Mouse (Mus musculus) intestine, embryonic 14.5 days (tissue): ENCODE measurements around the gene Ptpn14. TPM values are rescaled to one million over a fixed set of nuclear protein-coding genes. Genes with fewer than 3 reads are reported as not detected.

Experiments
- ATAC-seq: fragments of 200-750 bp; cut with Nextera tagmentation; replicated peaks from 2 replicates; pipeline ENCODE4 v1.8.0; 2017; ENCODE audit warnings: low read depth, moderate number of reproducible peaks, moderate TSS enrichment, moderate library complexity; ENCODE audit not compliant: low FRiP score, low TSS enrichment
- DNase-seq: peaks from one replicate; pipeline ENCODE4 v3.0.0-alpha.2; 2018; ENCODE audit warnings: low spot score
- H3K27ac ChIP-seq: fragments of 300-500 bp; sonication (generic); 2 replicates; pipeline ENCODE4 v1.5.1; 2014; ENCODE audit warnings: low read depth, mild to moderate bottlenecking, control low read depth
- H3K27me3 ChIP-seq: fragments of 300-500 bp; sonication (generic); replicated peaks from 2 replicates; pipeline ENCODE4 v1.6.1; 2014; ENCODE audit warnings: low read length, control low read depth; ENCODE audit not compliant: control insufficient read depth, insufficient read depth
- H3K36me3 ChIP-seq: fragments of 300-500 bp; sonication (generic); 2 replicates; pipeline ENCODE4 v1.6.1; 2014; ENCODE audit warnings: low read length, control low read depth; ENCODE audit not compliant: control insufficient read depth, insufficient read depth
- H3K4me1 ChIP-seq: fragments of 300-500 bp; sonication (generic); replicated peaks from 2 replicates; pipeline ENCODE4 v1.6.1; 2014; ENCODE audit warnings: low read length, control low read depth, mixed read lengths; ENCODE audit not compliant: control insufficient read depth, insufficient read depth
- H3K4me2 ChIP-seq: fragments of 300-500 bp; sonication (generic); 2 replicates; pipeline ENCODE4 v1.6.1; 2014; ENCODE audit warnings: low read length
- H3K4me3 ChIP-seq: fragments of 300-500 bp; sonication (generic); 2 replicates; pipeline ENCODE4 v1.5.1; 2014; ENCODE audit warnings: low read depth, low read length, control low read depth, mixed read lengths
- H3K9ac ChIP-seq: fragments of 300-500 bp; sonication (generic); 2 replicates; pipeline ENCODE4 v1.6.1; 2014; ENCODE audit warnings: mild to moderate bottlenecking, low read length
- H3K9me3 ChIP-seq: fragments of 300-500 bp; sonication (generic); 2 replicates; pipeline ENCODE4 v1.6.1; 2016; ENCODE audit warnings: low read length, control low read depth; ENCODE audit not compliant: control insufficient read depth
- WGBS: fragments of 180-500 bp; shearing (Covaris S2); extraction: QIAGEN DNeasy Blood & Tissue Kit; methylation state at CpG from one replicate; pipeline ENCODE4 v1.1.7; 2014; 5-methylcytosine and 5-hydroxymethylcytosine counted together
- polyA plus RNA-seq: library from polyadenylated mRNA; unstranded; fragments of >200 nt; fragmentation: Nextera tagmentation; extraction: Ambion mirVana; gene quantifications from 2 replicates; pipeline ENCODE4 v1.2.1, GENCODE M21; 2014

Gene Ptpn14
- polyA plus RNA-seq, 1 experiment from 2014 or later = 7.9 TPM

- Histone ChIP-seq H3K27ac (no peak overlapping the region), H3K36me3 (no peaks in the 10 kb centered on the region), H3K4me3 (no peak overlapping the region), H3K27me3 (no peaks in the 10 kb centered on the region), H3K4me2 (no peak overlapping the region), H3K9me3 (no peaks in the 10 kb centered on the region), H3K4me1 (peaks cover 13% of the 10 kb centered on the region), H3K9ac (no peak overlapping the region)
- WGBS = 63% methylated on average over 9 of the region's 9 CpGs
- ATAC-seq (no peak), DNase-seq (no peak)
Observed at GRCm38 (mm10) chr1:189767910-189768309, 39.8 kb downstream of the Ptpn14 start.

GRCm38 (mm10) chr1:189770516-189770915 is 42.4 kb downstream of the Ptpn14 start:
- no peak overlapping the region for H3K9ac ChIP-seq
- no peak overlapping the region for H3K4me3 ChIP-seq
- no peak overlapping the region for H3K27ac ChIP-seq
- no peaks in the 10 kb centered on the region for H3K27me3 ChIP-seq
- no peak; the same call in 1 of the 2 replicates for ATAC-seq
- no peak overlapping the region for H3K4me2 ChIP-seq
- DNase-seq = no peak
- 60% methylated on average over 3 of the region's 3 CpGs for WGBS
- no peaks in the 10 kb centered on the region for H3K36me3 ChIP-seq
- no peaks in the 10 kb centered on the region for H3K9me3 ChIP-seq
- H3K4me1 ChIP-seq = peaks cover 12% of the 10 kb centered on the region

GRCm38 (mm10) chr1:189772707-189773106 is 44.6 kb downstream of the Ptpn14 start:
- Histone ChIP-seq H3K9ac (no peak overlapping the region), H3K4me3 (no peak overlapping the region), H3K4me2 (no peak overlapping the region), H3K4me1 (peaks cover 7% of the 10 kb centered on the region), H3K27me3 (no peaks in the 10 kb centered on the region), H3K9me3 (no peaks in the 10 kb centered on the region), H3K36me3 (no peaks in the 10 kb centered on the region), H3K27ac (no peak overlapping the region)
- ATAC-seq (no peak), DNase-seq (no peak)
- WGBS = 77% methylated on average over 10 of the region's 10 CpGs

- H3K4me2 ChIP-seq = no peak overlapping the region
- H3K9ac ChIP-seq = no peak overlapping the region
- no peak overlapping the region for H3K4me3 ChIP-seq
- no peaks in the 10 kb centered on the region for H3K9me3 ChIP-seq
- DNase-seq (no peak), ATAC-seq (no peak)
- no peaks in the 10 kb centered on the region for H3K27me3 ChIP-seq
- no peaks in the 10 kb centered on the region for H3K36me3 ChIP-seq
- no peak overlapping the region for H3K27ac ChIP-seq
- WGBS = 72% methylated on average over 1 of the region's 1 CpGs
- H3K4me1 ChIP-seq = peaks cover 17% of the 10 kb centered on the region
Observed at GRCm38 (mm10) chr1:189774778-189775177, 46.7 kb downstream of the Ptpn14 start.

- Histone ChIP-seq H3K4me1 (peaks cover 21% of the 10 kb centered on the region), H3K9ac (no peak overlapping the region), H3K9me3 (no peaks in the 10 kb centered on the region), H3K4me2 (no peak overlapping the region), H3K36me3 (no peaks in the 10 kb centered on the region), H3K27ac (no peak overlapping the region), H3K27me3 (no peaks in the 10 kb centered on the region), H3K4me3 (no peak overlapping the region)
- DNase-seq (no peak), ATAC-seq (no peak)
- 64% methylated on average over 6 of the region's 6 CpGs for WGBS
Observed at GRCm38 (mm10) chr1:189777207-189777606, 49.1 kb downstream of the Ptpn14 start.

- Histone ChIP-seq H3K36me3 (no peaks in the 10 kb centered on the region), H3K27ac (no peak overlapping the region), H3K9me3 (no peaks in the 10 kb centered on the region), H3K9ac (no peak overlapping the region), H3K4me2 (no peak overlapping the region), H3K4me1 (peaks cover 21% of the 10 kb centered on the region), H3K4me3 (no peak overlapping the region), H3K27me3 (no peaks in the 10 kb centered on the region)
- WGBS = 23% methylated on average over 5 of the region's 5 CpGs
- ATAC-seq (peak; percentile 49; the same call in 1 of the 2 replicates), DNase-seq (no peak)
Observed at GRCm38 (mm10) chr1:189778343-189778742, 50.3 kb downstream of the Ptpn14 start.

- DNase-seq = no peak
- peaks cover 16% of the 10 kb centered on the region for H3K4me1 ChIP-seq
Observed at GRCm38 (mm10) chr1:189779226-189779625, 51.2 kb downstream of the Ptpn14 start.

GRCm38 (mm10) chr1:189781721-189782345 is 53.8 kb downstream of the Ptpn14 start:
- H3K4me3 ChIP-seq = no peak overlapping the region

More at GRCm38 (mm10) chr1:189779226-189779625, 51.2 kb downstream of the Ptpn14 start:
- no peak overlapping the region for H3K9ac ChIP-seq
- no peaks in the 10 kb centered on the region for H3K36me3 ChIP-seq
- no peaks in the 10 kb centered on the region for H3K27me3 ChIP-seq
- no peaks in the 10 kb centered on the region for H3K9me3 ChIP-seq
- ATAC-seq = no peak
- WGBS = 57% methylated on average over 3 of the region's 3 CpGs
- H3K27ac ChIP-seq = no peak overlapping the region
- H3K4me3 ChIP-seq = no peak overlapping the region
- no peak overlapping the region for H3K4me2 ChIP-seq

GRCm38 (mm10) chr1:189782709-189783108 is 54.6 kb downstream of the Ptpn14 start:
- WGBS = 82% methylated on average over 6 of the region's 6 CpGs
- no peak for ATAC-seq
- Histone ChIP-seq H3K36me3 (no peaks in the 10 kb centered on the region), H3K27me3 (no peaks in the 10 kb centered on the region), H3K9me3 (no peaks in the 10 kb centered on the region), H3K4me3 (no peak overlapping the region), H3K9ac (no peak overlapping the region), H3K27ac (no peak overlapping the region), H3K4me1 (peaks cover 24% of the 10 kb centered on the region), H3K4me2 (no peak overlapping the region)
- no peak for DNase-seq

More at GRCm38 (mm10) chr1:189781721-189782345, 53.8 kb downstream of the Ptpn14 start:
- Histone ChIP-seq H3K27ac (no peak overlapping the region), H3K27me3 (no peaks in the 10 kb centered on the region), H3K4me1 (peaks cover 25% of the 10 kb centered on the region), H3K9me3 (no peaks in the 10 kb centered on the region), H3K4me2 (no peak overlapping the region), H3K36me3 (no peaks in the 10 kb centered on the region), H3K9ac (no peak overlapping the region)
- 56% methylated on average over 10 of the region's 10 CpGs for WGBS
- DNase-seq (no peak), ATAC-seq (no peak)
